Comparison of ENCODE assay signal across 8 mouse cellular contexts in genomic region chrX:142305010-142305868, GRCm38 (mm10). TPM values are rescaled to one million over a fixed set of nuclear protein-coding genes. Genes with fewer than 3 reads are reported as not detected.
DNase-seq lines count a peak whose midpoint lies in the region; ATAC-seq lines count a peak whose summit lies in the region.

No protein-coding gene starts in this region.

- no peaks in the 10 kb centered on the region for H3K36me3 ChIP-seq in megakaryocyte, embryonic 14.5 days (replicated peaks; ENCODE audit: low read length)
- H3K36me3 ChIP-seq in intestine, embryonic 16.5 days (ENCODE audit: control insufficient read depth, insufficient read depth, low read length) = no peaks in the 10 kb centered on the region
- H3K36me3 ChIP-seq in midbrain, embryonic 16.5 days (ENCODE audit: control insufficient read depth, insufficient read depth, low read length) = no peaks in the 10 kb centered on the region

- H3K9me3 ChIP-seq in megakaryocyte, embryonic 14.5 days = peaks cover 8% of the 10 kb centered on the region; the same call in 1 of the 2 replicates
- H3K9me3 ChIP-seq in intestine, embryonic 16.5 days (ENCODE audit: control insufficient read depth, low read length) = no peaks in the 10 kb centered on the region
- no peaks in the 10 kb centered on the region for H3K9me3 ChIP-seq in midbrain, embryonic 16.5 days (replicated peaks; ENCODE audit: control insufficient read depth, low read length, poor library complexity, severe bottlenecking)

- no peaks in the 10 kb centered on the region; the same call in 1 of the 2 replicates for H3K4me1 ChIP-seq in megakaryocyte, embryonic 14.5 days
- peaks cover 11% of the 10 kb centered on the region for H3K4me1 ChIP-seq in intestine, embryonic 16.5 days (ENCODE audit: control insufficient read depth, insufficient read depth, low read length)
- H3K4me1 ChIP-seq in midbrain, embryonic 16.5 days (ENCODE audit: control insufficient read depth, insufficient read depth, low read length) = no peaks in the 10 kb centered on the region

- no peak for ATAC-seq in megakaryocyte, adult 5-6 weeks (ENCODE audit: poor library complexity, severe bottlenecking)
- ATAC-seq in intestine, embryonic 16.5 days = peak; percentile 52
- ATAC-seq in midbrain, embryonic 16.5 days = peak; percentile 89

- H3K9ac ChIP-seq in intestine, embryonic 16.5 days (ENCODE audit: low read depth, low read length) = peak overlapping the region; percentile 55
- H3K9ac ChIP-seq in midbrain, embryonic 16.5 days (ENCODE audit: low read depth, low read length) = peak overlapping the region; percentile 15; the same call in 1 of the 2 replicates

- H3K4me3 ChIP-seq in megakaryocyte, embryonic 14.5 days (replicated peaks) = peak overlapping the region; percentile 14
- peak overlapping the region; percentile 36 for H3K4me3 ChIP-seq in intestine, embryonic 16.5 days (ENCODE audit: low read length)
- H3K4me3 ChIP-seq in midbrain, embryonic 16.5 days (ENCODE audit: low read depth, low read length) = peak overlapping the region; percentile 14

- peaks cover 50% of the 10 kb centered on the region for H3K27me3 ChIP-seq in megakaryocyte, embryonic 14.5 days (replicated peaks)
- H3K27me3 ChIP-seq in intestine, embryonic 16.5 days (replicated peaks; ENCODE audit: control insufficient read depth, insufficient read depth, low read length) = no peaks in the 10 kb centered on the region
- H3K27me3 ChIP-seq in midbrain, embryonic 16.5 days (ENCODE audit: control insufficient read depth, insufficient read depth, low read depth, low read length) = no peaks in the 10 kb centered on the region; the same call in none of the 2 replicates

- H3K27ac ChIP-seq in intestine, embryonic 16.5 days (ENCODE audit: low read length) = no peak overlapping the region; the same call in 1 of the 2 replicates
- H3K27ac ChIP-seq in midbrain, embryonic 16.5 days (ENCODE audit: low read length) = 0 out of 2 replicates have a peak overlapping the region, but pooled peaks have one; percentile 17

- peak overlapping the region; percentile 52 for H3K4me2 ChIP-seq in intestine, embryonic 16.5 days (ENCODE audit: low read depth, low read length)
- peak overlapping the region; percentile 47 for H3K4me2 ChIP-seq in midbrain, embryonic 16.5 days (ENCODE audit: low read length)

- WGBS in intestine, embryonic 16.5 days = 35% methylated on average over 35 of the region's 35 CpGs
- WGBS in midbrain, embryonic 16.5 days = 28% methylated on average over 32 of the region's 35 CpGs

- peak; percentile 7 for DNase-seq in cerebellum, adult 11 months
- no peak for DNase-seq in cerebellum, adult 9-10 months
- DNase-seq in yolk sac, embryonic 10.5 days (ENCODE audit: low spot score) = no peak
- no peak for DNase-seq in thymus, postnatal 25 days

RNA-seq across cellular contexts. Expression of gene Kcne1l, which starts 0.9 kb away (rescaled TPM):
- not detected in 2 replicates for polyA plus RNA-seq in megakaryocyte, embryonic 14.5 days (2012; ENCODE audit: insufficient read depth, low replicate concordance)
- total RNA-seq in megakaryocyte, adult 5-6 weeks (2015) = not detected in 2 replicates
- total RNA-seq in megakaryocyte, adult 5-6 weeks (2017) = not detected in 2 replicates
- polyA plus RNA-seq in intestine, embryonic 16.5 days (2015; fragmentation: Nextera tagmentation; extraction: Ambion mirVana) = 31.2 and 34.8 TPM in 2 replicates
- 22.5 and 31.3 TPM in 2 replicates for polyA plus RNA-seq in midbrain, embryonic 16.5 days (2015; fragmentation: Nextera tagmentation; extraction: Ambion mirVana)

Comparison
In these comparisons a context has a peak if more than half of its experiments do, and no peak if none do; other contexts are left out.
1. RNA of gene Kcne1l, which starts 0.9 kb away (polyA plus RNA-seq): 31.2 to 34.8 TPM in intestine, embryonic 16.5 days and 22.5 to 31.3 TPM in midbrain, embryonic 16.5 days; not detected in megakaryocyte, embryonic 14.5 days; every median in the first group is over 10 times any median in the second.
2. Peak in every context shown above with its lines, with median percentiles within 50 percentile points of each other: H3K4me3 ChIP-seq.